Mouse (Mus musculus) forebrain, embryonic 11.5 days (tissue): Measurements from ENCODE around the gene Cma2. TPM values are rescaled to one million over a fixed set of nuclear protein-coding genes. Genes with fewer than 3 reads are reported as not detected.
A peak's percentile ranks its signal among the peaks of the same experiment; 100 is the strongest.

Experiments used
- ATAC-seq: fragments of 200-750 bp; cut with Nextera tagmentation; replicated peaks from 2 replicates; pipeline ENCODE4 v1.8.0; 2017; ENCODE audit warnings: moderate TSS enrichment; ENCODE audit not compliant: low FRiP score
- DNase-seq: peaks from one replicate; pipeline ENCODE4 v3.0.0-alpha.2; 2017; ENCODE audit warnings: low spot score
- H3K27ac ChIP-seq: fragments of 300-500 bp; sonication (generic); 2 replicates; pipeline ENCODE4 v1.5.1; 2014; ENCODE audit warnings: low read depth, low read length
- H3K27me3 ChIP-seq: fragments of 300-500 bp; sonication (generic); 2 replicates; pipeline ENCODE4 v1.6.1; 2014; ENCODE audit warnings: mild to moderate bottlenecking, low read length, mixed read lengths; ENCODE audit not compliant: control insufficient read depth, insufficient read depth
- H3K36me3 ChIP-seq: fragments of 300-500 bp; sonication (generic); 2 replicates; pipeline ENCODE4 v1.6.1; 2014; ENCODE audit warnings: mild to moderate bottlenecking, low read length, moderate library complexity, mixed read lengths; ENCODE audit not compliant: control insufficient read depth, insufficient read depth
- H3K4me1 ChIP-seq: fragments of 300-500 bp; sonication (generic); replicated peaks from 2 replicates; pipeline ENCODE4 v1.6.1; 2014; ENCODE audit warnings: low read length, mixed read lengths; ENCODE audit not compliant: control insufficient read depth, insufficient read depth
- H3K4me2 ChIP-seq: fragments of 300-500 bp; sonication (generic); 2 replicates; pipeline ENCODE4 v1.6.1; 2014; ENCODE audit warnings: low read depth, mild to moderate bottlenecking, low read length, moderate library complexity, mixed read lengths; ENCODE audit not compliant: severe bottlenecking
- H3K4me3 ChIP-seq: fragments of 300-500 bp; sonication (generic); 2 replicates; pipeline ENCODE4 v1.5.1; 2014; ENCODE audit warnings: low read depth, low read length
- H3K9ac ChIP-seq: fragments of 300-500 bp; sonication (generic); 2 replicates; pipeline ENCODE4 v1.6.1; 2014; ENCODE audit warnings: low read length
- H3K9me3 ChIP-seq: fragments of 300-500 bp; sonication (generic); 2 replicates; pipeline ENCODE4 v1.6.1; 2016; ENCODE audit warnings: low read length, mixed read lengths; ENCODE audit not compliant: control insufficient read depth
- WGBS: fragments of 180-500 bp; shearing (Covaris S2); extraction: QIAGEN DNeasy Blood & Tissue Kit; methylation state at CpG from one replicate; pipeline ENCODE4 v1.1.7; 2014; 5-methylcytosine and 5-hydroxymethylcytosine counted together
- polyA plus RNA-seq: library from polyadenylated mRNA; unstranded; fragments of >200 nt; fragmentation: Nextera tagmentation; extraction: Ambion mirVana; gene quantifications from 2 replicates; pipeline ENCODE4 v1.2.1, GENCODE M21; 2014

Cma2 gene
- not detected in 2 replicates for polyA plus RNA-seq

- H3K4me1 ChIP-seq = no peaks in the 10 kb centered on the region
- no peak within 1 kb of the TSS for H3K9ac ChIP-seq
- DNase-seq (no peak), ATAC-seq (no peak)
- no peaks in the 10 kb centered on the region for H3K9me3 ChIP-seq
- H3K4me2 ChIP-seq = no peak within 1 kb of the TSS
- H3K4me3 ChIP-seq = no peak within 1 kb of the TSS
- 90% methylated on average over 6 of the region's 6 CpGs for WGBS
- no peaks in the 10 kb centered on the region for H3K27me3 ChIP-seq
- H3K27ac ChIP-seq = no peak within 1 kb of the TSS
- no peaks in the 10 kb centered on the region for H3K36me3 ChIP-seq
These were observed at the start of gene Cma2 for GRCm38 (mm10) chr14:55950346-55951030. Gene Cma2 (plus strand): TSS chr14:55950980.

GRCm38 (mm10) chr14:55905518-55905917 is 45.3 kb upstream of the Cma2 start:
- H3K27me3 ChIP-seq = no peaks in the 10 kb centered on the region
- H3K36me3 ChIP-seq = no peaks in the 10 kb centered on the region
- no peak for DNase-seq
- no peak overlapping the region for H3K4me2 ChIP-seq
- 37% methylated on average over 1 of the region's 1 CpGs for WGBS
- H3K27ac ChIP-seq = no peak overlapping the region
- H3K9me3 ChIP-seq = no peaks in the 10 kb centered on the region
- H3K4me3 ChIP-seq = no peak overlapping the region
- no peak overlapping the region for H3K9ac ChIP-seq
- H3K4me1 ChIP-seq = peaks cover 5% of the 10 kb centered on the region; the same call in 1 of the 2 replicates
- no peak for ATAC-seq

GRCm38 (mm10) chr14:55913406-55913805 is 37.4 kb upstream of the Cma2 start:
- H3K27ac ChIP-seq = no peak overlapping the region
- ATAC-seq = no peak

GRCm38 (mm10) chr14:55918240-55919082 is 32.3 kb upstream of the Cma2 start:
- H3K9me3 ChIP-seq = no peaks in the 10 kb centered on the region
- WGBS = 42% methylated on average over 14 of the region's 14 CpGs
- H3K27me3 ChIP-seq = no peaks in the 10 kb centered on the region
- peak; percentile 83 for DNase-seq
- no peaks in the 10 kb centered on the region for H3K36me3 ChIP-seq
- no peak overlapping the region for H3K4me3 ChIP-seq
- no peak overlapping the region for H3K27ac ChIP-seq
- H3K9ac ChIP-seq = no peak overlapping the region
- no peaks in the 10 kb centered on the region for H3K4me1 ChIP-seq
- H3K4me2 ChIP-seq = no peak overlapping the region; the same call in 1 of the 2 replicates
- ATAC-seq = peak; percentile 74

More at GRCm38 (mm10) chr14:55913406-55913805, 37.4 kb upstream of the Cma2 start:
- Histone ChIP-seq H3K27me3 (no peaks in the 10 kb centered on the region), H3K9me3 (no peaks in the 10 kb centered on the region), H3K9ac (no peak overlapping the region), H3K36me3 (no peaks in the 10 kb centered on the region), H3K4me3 (no peak overlapping the region), H3K4me1 (no peaks in the 10 kb centered on the region), H3K4me2 (no peak overlapping the region)
- no peak for DNase-seq
- WGBS = 57% methylated on average over 4 of the region's 4 CpGs

GRCm38 (mm10) chr14:55922475-55923232 is 28.1 kb upstream of the Cma2 start:
- H3K4me3 ChIP-seq = no peak overlapping the region
- H3K4me2 ChIP-seq = no peak overlapping the region
- H3K9ac ChIP-seq = no peak overlapping the region
- no peaks in the 10 kb centered on the region for H3K36me3 ChIP-seq
- H3K4me1 ChIP-seq = no peaks in the 10 kb centered on the region
- no peaks in the 10 kb centered on the region for H3K27me3 ChIP-seq
- no peak overlapping the region for H3K27ac ChIP-seq
- 84% methylated on average over 7 of the region's 7 CpGs for WGBS
- no peak for DNase-seq
- no peak for ATAC-seq
- no peaks in the 10 kb centered on the region for H3K9me3 ChIP-seq

- DNase-seq = no peak
- H3K4me1 ChIP-seq = no peaks in the 10 kb centered on the region
- no peak for ATAC-seq
- no peak overlapping the region for H3K27ac ChIP-seq
- no peaks in the 10 kb centered on the region; the same call in 1 of the 2 replicates for H3K9me3 ChIP-seq
- no peak overlapping the region for H3K4me2 ChIP-seq
- no peaks in the 10 kb centered on the region for H3K27me3 ChIP-seq
- H3K36me3 ChIP-seq = no peaks in the 10 kb centered on the region
- no peak overlapping the region for H3K9ac ChIP-seq
- 82% methylated on average over 4 of the region's 4 CpGs for WGBS
- no peak overlapping the region for H3K4me3 ChIP-seq
These were observed 23.9 kb upstream of the Cma2 start for GRCm38 (mm10) chr14:55926847-55927246.

GRCm38 (mm10) chr14:55929263-55929997 is 21.4 kb upstream of the Cma2 start:
- Histone ChIP-seq H3K4me1 (no peaks in the 10 kb centered on the region), H3K4me3 (no peak overlapping the region), H3K36me3 (no peaks in the 10 kb centered on the region), H3K9ac (no peak overlapping the region), H3K4me2 (no peak overlapping the region), H3K27me3 (no peaks in the 10 kb centered on the region), H3K27ac (no peak overlapping the region), H3K9me3 (no peaks in the 10 kb centered on the region; the same call in 1 of the 2 replicates)
- WGBS = 80% methylated on average over 12 of the region's 12 CpGs
- DNase-seq (no peak), ATAC-seq (no peak)

GRCm38 (mm10) chr14:55933586-55933985 is 17.2 kb upstream of the Cma2 start:
- Histone ChIP-seq H3K4me2 (no peak overlapping the region), H3K4me1 (no peaks in the 10 kb centered on the region), H3K27me3 (no peaks in the 10 kb centered on the region), H3K9me3 (no peaks in the 10 kb centered on the region; the same call in 1 of the 2 replicates), H3K4me3 (no peak overlapping the region), H3K36me3 (no peaks in the 10 kb centered on the region), H3K9ac (no peak overlapping the region), H3K27ac (no peak overlapping the region)
- 67% methylated on average over 7 of the region's 7 CpGs for WGBS
- DNase-seq = no peak
- no peak for ATAC-seq
